Mouse (Mus musculus): ENCODE data around the gene Rnf43. TPM values are rescaled to one million over a fixed set of nuclear protein-coding genes. Genes with fewer than 3 reads are reported as not detected.

Gene Rnf43
- polyA plus RNA-seq, 1 experiment from 2014 or later, result 0.67 TPM

GRCm38 (mm10) chr11:87678976-87679375 is 16.5 kb downstream of the Rnf43 start:
- WGBS, result 94% methylated on average over 7 of the region's 7 CpGs
- ATAC-seq, result no peak
- no peak overlapping the region for H3K27ac ChIP-seq

DNA sequence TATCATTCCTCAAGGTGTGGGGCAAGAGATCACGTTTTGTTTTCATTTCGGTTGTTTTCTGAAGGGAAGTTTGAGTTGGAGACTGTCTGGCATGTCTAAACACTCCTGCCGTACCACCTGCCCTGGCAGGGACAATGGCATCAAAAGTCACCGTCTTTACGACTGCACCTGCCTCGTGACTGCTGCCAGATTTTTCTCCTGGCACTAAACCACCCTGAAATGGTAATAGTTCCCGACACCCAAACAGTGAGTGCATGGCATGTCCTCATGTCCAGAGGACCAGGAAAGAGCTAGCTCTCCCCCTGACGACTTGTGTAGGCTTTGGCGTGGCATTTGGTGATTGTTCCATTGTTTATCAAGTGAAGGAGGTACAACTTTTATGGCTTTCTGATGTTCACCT is 18.3 kb downstream of the Rnf43 start:
- Histone ChIP-seq H3K9me3 (no peaks in the 10 kb centered on the region), H3K27me3 (no peaks in the 10 kb centered on the region), H3K4me1 (replicated peaks) (0 out of 2 replicates have a peak, but pooled peaks cover 8% of the 10 kb centered on the region), H3K36me3 (no peaks in the 10 kb centered on the region), H3K4me3 (replicated peaks) (no peak overlapping the region), H3K9ac (replicated peaks) (no peak overlapping the region), H3K4me2 (replicated peaks) (no peak overlapping the region), H3K27ac (no peak overlapping the region)
- WGBS, result 89% methylated on average over 9 of the region's 9 CpGs
- ATAC-seq, result no peak

More at GRCm38 (mm10) chr11:87678976-87679375, 16.5 kb downstream of the Rnf43 start:
- no peak overlapping the region for H3K4me2 ChIP-seq (replicated peaks)
- H3K4me3 ChIP-seq (replicated peaks), result no peak overlapping the region
- 0 out of 2 replicates have a peak, but pooled peaks cover 7% of the 10 kb centered on the region for H3K4me1 ChIP-seq (replicated peaks)
- no peaks in the 10 kb centered on the region for H3K9me3 ChIP-seq
- no peaks in the 10 kb centered on the region for H3K27me3 ChIP-seq
- H3K36me3 ChIP-seq, result no peaks in the 10 kb centered on the region
- no peak overlapping the region for H3K9ac ChIP-seq (replicated peaks)

GRCm38 (mm10) chr11:87682096-87682495 is 19.6 kb downstream of the Rnf43 start:
- Histone ChIP-seq H3K36me3 (no peaks in the 10 kb centered on the region), H3K4me3 (replicated peaks) (no peak overlapping the region), H3K9ac (replicated peaks) (no peak overlapping the region), H3K27ac (no peak overlapping the region), H3K4me2 (replicated peaks) (no peak overlapping the region), H3K9me3 (no peaks in the 10 kb centered on the region), H3K27me3 (no peaks in the 10 kb centered on the region), H3K4me1 (replicated peaks) (0 out of 2 replicates have a peak, but pooled peaks cover 10% of the 10 kb centered on the region)
- 83% methylated on average over 12 of the region's 12 CpGs for WGBS
- ATAC-seq, result no peak

DNA sequence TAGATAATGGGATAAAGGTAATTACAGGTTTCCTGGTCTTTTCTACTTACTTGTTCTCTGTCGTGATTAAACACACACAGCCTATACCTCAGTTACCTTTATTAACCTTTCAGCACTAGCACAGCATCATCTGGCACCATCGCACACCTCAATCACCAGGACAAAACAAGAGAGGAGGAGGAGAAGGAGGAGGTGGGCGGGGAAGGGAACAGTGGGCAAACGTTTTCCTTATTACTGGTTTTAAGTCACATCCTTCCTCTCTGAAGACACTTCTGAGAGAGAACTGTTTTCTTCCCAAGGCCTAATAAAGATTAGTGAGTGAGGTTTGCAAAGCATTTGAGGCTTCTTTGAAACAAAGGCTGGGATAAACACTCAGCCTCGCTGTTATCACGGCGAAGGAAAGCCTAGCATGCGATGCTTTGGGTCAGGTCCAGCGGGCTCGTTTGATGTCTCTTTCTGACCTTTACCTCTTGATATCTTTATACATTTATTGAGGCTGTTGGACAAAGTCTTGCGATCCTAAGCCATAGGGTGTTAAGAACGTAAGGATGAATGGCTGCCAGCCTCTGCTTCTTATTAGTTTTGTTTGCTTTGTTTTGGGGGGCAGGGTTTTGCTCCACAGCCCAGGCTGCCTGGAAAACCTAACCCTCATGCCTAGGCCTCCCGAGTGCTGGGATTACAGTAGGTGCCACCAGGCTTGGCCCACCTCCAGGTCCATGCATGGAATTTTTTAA is 20.5 kb downstream of the Rnf43 start:
- Histone ChIP-seq H3K27me3 (no peaks in the 10 kb centered on the region), H3K4me2 (replicated peaks) (no peak overlapping the region), H3K4me3 (replicated peaks) (no peak overlapping the region), H3K9me3 (no peaks in the 10 kb centered on the region), H3K9ac (replicated peaks) (no peak overlapping the region), H3K4me1 (replicated peaks) (0 out of 2 replicates have a peak, but pooled peaks cover 7% of the 10 kb centered on the region), H3K36me3 (no peaks in the 10 kb centered on the region), H3K27ac (no peak overlapping the region)
- 43% methylated on average over 13 of the region's 13 CpGs for WGBS
- ATAC-seq, result no peak

- no peaks in the 10 kb centered on the region for H3K36me3 ChIP-seq
- ATAC-seq, result no peak
- no peaks in the 10 kb centered on the region for H3K9me3 ChIP-seq
- no peak overlapping the region for H3K9ac ChIP-seq (replicated peaks)
- H3K27me3 ChIP-seq, result no peaks in the 10 kb centered on the region
- no peak overlapping the region for H3K4me2 ChIP-seq (replicated peaks)
- peaks cover 15% of the 10 kb centered on the region for H3K4me1 ChIP-seq (replicated peaks)
- no peak overlapping the region for H3K27ac ChIP-seq
- 56% methylated on average over 7 of the region's 7 CpGs for WGBS
- no peak overlapping the region for H3K4me3 ChIP-seq (replicated peaks)
Measured at GRCm38 (mm10) chr11:87686407-87686806, 23.9 kb downstream of the Rnf43 start.

DNA sequence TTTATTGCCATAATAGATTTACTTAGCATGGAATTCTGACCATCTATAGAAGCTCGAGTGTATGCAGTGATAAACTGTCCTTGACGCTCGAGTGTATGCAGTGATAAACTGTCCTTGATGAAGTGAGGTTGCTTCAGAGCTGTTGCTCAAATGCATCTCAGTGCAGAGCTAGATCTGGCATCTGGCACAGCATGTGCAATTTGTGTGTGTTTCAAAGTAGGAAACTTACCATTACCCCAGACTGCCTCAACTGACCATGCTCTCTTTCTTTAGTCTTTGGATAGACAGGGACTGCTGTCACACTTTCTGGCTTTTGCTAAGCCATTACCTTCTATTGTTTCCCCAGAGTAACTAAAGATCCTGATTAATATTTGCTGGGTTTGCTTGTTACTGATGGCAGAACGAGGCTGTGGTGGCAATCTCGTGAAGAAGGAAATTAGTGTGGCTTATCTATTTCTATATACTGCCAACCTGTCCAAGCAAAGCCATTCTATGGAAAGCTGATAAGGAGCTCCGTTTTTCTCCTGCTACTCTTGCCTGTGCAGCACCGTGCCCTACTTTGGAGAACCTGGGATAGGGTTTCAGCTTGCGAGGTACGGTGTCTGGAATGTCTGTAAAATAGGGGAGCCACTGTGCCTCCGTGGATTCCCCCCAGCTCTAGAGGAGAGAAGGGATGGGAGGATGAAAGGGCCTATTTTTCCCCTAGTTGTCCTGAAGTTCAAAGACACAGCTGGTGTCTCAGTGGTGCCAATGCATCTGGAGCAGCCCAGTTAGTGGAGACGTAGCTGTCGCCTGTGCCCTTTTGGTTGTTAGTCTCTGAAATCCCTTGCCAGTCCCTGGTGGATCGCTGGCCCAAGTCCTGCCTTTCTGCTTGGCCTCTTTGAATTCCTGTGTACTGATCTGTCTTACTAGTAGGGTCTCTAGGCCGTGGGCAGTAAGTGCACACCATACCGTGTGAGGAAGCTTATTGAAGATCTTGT is 25.0 kb downstream of the Rnf43 start:
- no peaks in the 10 kb centered on the region for H3K27me3 ChIP-seq
- WGBS, result 80% methylated on average over 15 of the region's 15 CpGs
- peaks cover 15% of the 10 kb centered on the region for H3K4me1 ChIP-seq (replicated peaks)
- H3K27ac ChIP-seq, result no peak overlapping the region
- H3K9me3 ChIP-seq, result no peaks in the 10 kb centered on the region
- no peak overlapping the region for H3K4me2 ChIP-seq (replicated peaks)
- no peak overlapping the region for H3K4me3 ChIP-seq (replicated peaks)
- H3K36me3 ChIP-seq, result no peaks in the 10 kb centered on the region
- ATAC-seq, result no peak
- H3K9ac ChIP-seq (replicated peaks), result no peak overlapping the region

DNA sequence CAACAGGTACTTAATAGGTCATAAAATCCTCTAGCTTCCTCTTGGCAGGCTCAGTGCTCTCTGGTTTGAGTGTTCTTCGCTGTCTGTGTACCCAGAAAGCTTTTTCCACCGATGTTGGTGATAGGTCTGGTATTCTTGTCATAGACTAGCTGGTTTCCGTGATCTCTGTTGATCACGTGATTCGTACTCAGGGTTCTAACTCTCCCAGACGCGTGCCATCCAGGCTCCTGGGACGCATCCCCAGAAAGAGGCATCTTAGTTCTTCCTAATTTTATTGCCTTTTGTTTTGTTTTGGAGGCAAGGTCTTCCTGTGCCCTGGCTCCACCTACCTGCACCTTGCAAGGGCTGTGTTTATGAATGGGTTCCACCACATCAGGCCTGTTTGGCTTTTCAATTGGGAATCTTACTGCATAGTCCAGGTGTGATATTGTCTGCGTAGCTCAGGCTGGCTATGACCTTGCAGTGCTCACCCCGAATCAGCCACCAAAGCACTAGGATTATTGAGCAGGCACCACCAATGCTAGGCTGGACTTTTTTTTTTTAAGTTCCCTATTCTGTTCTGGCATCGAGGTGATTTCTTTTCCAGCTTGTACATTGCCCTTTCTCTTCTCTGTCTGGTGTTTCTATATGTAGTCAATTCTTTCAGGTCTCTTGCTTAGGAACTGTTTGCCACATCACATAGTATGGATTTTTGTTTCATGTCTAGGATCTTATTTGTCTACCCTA is 26.1 kb downstream of the Rnf43 start:
- H3K27ac ChIP-seq, result no peak overlapping the region
- H3K9ac ChIP-seq (replicated peaks), result no peak overlapping the region
- ATAC-seq, result no peak
- no peaks in the 10 kb centered on the region for H3K27me3 ChIP-seq
- H3K4me2 ChIP-seq (replicated peaks), result no peak overlapping the region
- 90% methylated on average over 11 of the region's 11 CpGs for whole genome bisulfite sequencing
- H3K9me3 ChIP-seq, result no peaks in the 10 kb centered on the region
- H3K4me1 ChIP-seq (replicated peaks), result peaks cover 11% of the 10 kb centered on the region
- no peaks in the 10 kb centered on the region for H3K36me3 ChIP-seq
- H3K4me3 ChIP-seq (replicated peaks), result no peak overlapping the region

DNA sequence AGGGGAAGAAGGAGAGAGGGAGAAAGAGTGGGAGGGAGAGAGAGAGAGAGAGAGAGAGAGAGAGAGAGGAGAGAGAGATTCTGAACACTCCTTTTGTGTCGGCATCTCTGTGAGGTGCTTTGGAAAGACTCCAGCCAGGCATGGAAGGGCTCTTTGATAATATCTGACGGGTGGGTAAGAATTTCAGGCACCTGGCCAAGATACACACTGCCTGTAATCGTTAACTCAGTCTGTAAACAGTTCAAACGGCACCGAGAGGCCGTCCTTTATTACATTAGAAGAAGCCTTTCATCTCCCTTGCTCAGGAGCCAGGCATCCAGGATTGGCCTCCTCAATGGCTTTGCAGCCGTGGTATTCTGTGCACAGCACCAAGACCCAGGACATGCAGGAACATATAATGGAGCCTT is 26.9 kb downstream of the Rnf43 start:
- Histone ChIP-seq H3K4me3 (replicated peaks) (no peak overlapping the region), H3K36me3 (no peaks in the 10 kb centered on the region), H3K27me3 (no peaks in the 10 kb centered on the region), H3K9me3 (no peaks in the 10 kb centered on the region), H3K27ac (0 out of 2 replicates have a peak overlapping the region, but pooled peaks have one; percentile 14), H3K4me1 (replicated peaks) (peaks cover 11% of the 10 kb centered on the region), H3K9ac (replicated peaks) (no peak overlapping the region), H3K4me2 (replicated peaks) (no peak overlapping the region)
- 39% methylated on average over 7 of the region's 7 CpGs for WGBS
- peak; percentile 53; the same call in 1 of the 2 replicates for ATAC-seq

- no peak for ATAC-seq
- Histone ChIP-seq H3K4me3 (replicated peaks) (no peak overlapping the region), H3K27ac (peak overlapping the region; percentile 14; the same call in 1 of the 2 replicates), H3K36me3 (no peaks in the 10 kb centered on the region), H3K4me2 (replicated peaks) (no peak overlapping the region), H3K9me3 (no peaks in the 10 kb centered on the region), H3K9ac (replicated peaks) (no peak overlapping the region), H3K4me1 (replicated peaks) (peaks cover 11% of the 10 kb centered on the region), H3K27me3 (no peaks in the 10 kb centered on the region)
- 85% methylated on average over 16 of the region's 16 CpGs for WGBS
Measured at GRCm38 (mm10) chr11:87690054-87690740, 27.7 kb downstream of the Rnf43 start.

DNA sequence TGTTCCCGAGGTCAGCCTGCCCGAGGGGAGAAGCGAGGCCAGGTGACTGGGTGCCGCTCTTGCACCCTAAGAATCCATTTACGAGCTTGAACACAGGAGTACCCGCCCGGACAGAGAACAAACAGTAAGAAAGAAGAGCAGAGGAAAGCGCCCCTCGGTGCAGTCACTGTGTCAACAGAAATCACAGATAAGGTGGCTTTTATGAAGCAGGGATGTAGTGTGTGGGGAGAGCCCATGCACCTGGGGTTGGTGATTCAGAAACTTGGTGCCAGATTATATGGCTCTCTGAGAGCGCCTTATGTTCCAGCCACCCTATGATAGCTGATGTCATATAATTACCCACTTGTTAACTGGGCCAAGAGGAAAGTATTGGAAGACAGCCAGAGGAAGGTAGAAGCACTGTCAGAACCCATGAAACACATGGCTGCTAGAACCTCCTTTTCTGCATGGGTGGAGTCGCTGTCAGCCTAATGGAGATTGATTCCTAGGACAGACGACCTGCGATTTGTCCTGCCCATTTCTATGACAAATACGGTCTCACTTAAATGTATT is 34.7 kb downstream of the Rnf43 start:
- H3K4me3 ChIP-seq (replicated peaks), result no peak overlapping the region
- ATAC-seq, result no peak
- WGBS, result 87% methylated on average over 14 of the region's 14 CpGs
- no peaks in the 10 kb centered on the region for H3K36me3 ChIP-seq
- no peak overlapping the region for H3K9ac ChIP-seq (replicated peaks)
- H3K27ac ChIP-seq, result no peak overlapping the region
- no peaks in the 10 kb centered on the region for H3K4me1 ChIP-seq (replicated peaks)
- H3K27me3 ChIP-seq, result no peaks in the 10 kb centered on the region
- no peak overlapping the region for H3K4me2 ChIP-seq (replicated peaks)
- no peaks in the 10 kb centered on the region for H3K9me3 ChIP-seq

GRCm38 (mm10) chr11:87698126-87698525 is 35.6 kb downstream of the Rnf43 start:
- H3K36me3 ChIP-seq, result no peaks in the 10 kb centered on the region

More at GRCm38 (mm10) chr11:87698126-87698525, 35.6 kb downstream of the Rnf43 start:
- Histone ChIP-seq H3K9ac (replicated peaks) (no peak overlapping the region), H3K4me2 (replicated peaks) (no peak overlapping the region), H3K27ac (no peak overlapping the region), H3K27me3 (no peaks in the 10 kb centered on the region), H3K4me3 (replicated peaks) (no peak overlapping the region), H3K9me3 (no peaks in the 10 kb centered on the region), H3K4me1 (replicated peaks) (no peaks in the 10 kb centered on the region)
- WGBS, result 89% methylated on average over 4 of the region's 4 CpGs
- ATAC-seq, result no peak
